Mouse (Mus musculus) heart, embryonic 14.5 days (tissue): ENCODE results near the gene Gje1. TPM values are rescaled to one million over a fixed set of nuclear protein-coding genes. Genes with fewer than 3 reads are reported as not detected.

Source experiments
- ATAC-seq: fragments of 200-750 bp; cut with Nextera tagmentation; 2 replicates; pipeline ENCODE4 v1.8.0; 2017; ENCODE audit warnings: low read depth, moderate TSS enrichment; ENCODE audit not compliant: insufficient number of reproducible peaks, insufficient read depth, low FRiP score
- H3K27ac ChIP-seq, 2 experiments: fragments of 200-500 bp in 1 of 2; fragments of 300-500 bp in 1 of 2; sonication (generic) in 1 of 2; replicated peaks in 1 of 2; 2 replicates each; pipeline ENCODE4 v1.5.1; 2012 to 2014; ENCODE audit warnings: low read depth in 2 of 2, low read length in 2 of 2, control low read depth in 1 of 2, mild to moderate bottlenecking in 1 of 2, mixed read lengths in 1 of 2; ENCODE audit not compliant: control insufficient read depth in 1 of 2, insufficient read depth in 1 of 2
- H3K27me3 ChIP-seq: fragments of 300-500 bp; sonication (generic); 2 replicates; pipeline ENCODE4 v1.6.1; 2014; ENCODE audit warnings: mild to moderate bottlenecking, low read length, control low read depth; ENCODE audit not compliant: control insufficient read depth, insufficient read depth
- H3K36me3 ChIP-seq: fragments of 300-500 bp; sonication (generic); 2 replicates; pipeline ENCODE4 v1.6.1; 2014; ENCODE audit warnings: mild to moderate bottlenecking, control low read depth, low read length, mixed read lengths; ENCODE audit not compliant: control insufficient read depth, insufficient read depth
- H3K4me1 ChIP-seq, 2 experiments: fragments of 200-500 bp in 1 of 2; fragments of 300-500 bp in 1 of 2; sonication (generic) in 1 of 2; 2 replicates each; pipeline ENCODE4 v1.6.1; 2012 to 2014; ENCODE audit warnings: low read length in 2 of 2, control low read depth in 1 of 2, mixed read lengths in 1 of 2; ENCODE audit not compliant: control insufficient read depth in 2 of 2, insufficient read depth in 2 of 2
- H3K4me2 ChIP-seq: fragments of 300-500 bp; sonication (generic); 2 replicates; pipeline ENCODE4 v1.6.1; 2014; ENCODE audit warnings: mild to moderate bottlenecking, low read length
- H3K4me3 ChIP-seq, 2 experiments: fragments of 200-500 bp in 1 of 2; fragments of 300-500 bp in 1 of 2; sonication (generic) in 1 of 2; 2 replicates each; pipeline ENCODE4 v1.5.1; 2012 to 2014; ENCODE audit warnings: low read length in 2 of 2, mild to moderate bottlenecking in 2 of 2, control low read depth in 1 of 2, low read depth in 1 of 2, moderate library complexity in 1 of 2; ENCODE audit not compliant: control insufficient read depth in 1 of 2, insufficient read depth in 1 of 2
- H3K9ac ChIP-seq: fragments of 300-500 bp; sonication (generic); 2 replicates; pipeline ENCODE4 v1.6.1; 2014; ENCODE audit warnings: mild to moderate bottlenecking, low read length
- H3K9me3 ChIP-seq: fragments of 300-500 bp; sonication (generic); 2 replicates; pipeline ENCODE4 v1.6.1; 2016; ENCODE audit warnings: low read length, control low read depth; ENCODE audit not compliant: control insufficient read depth
- WGBS: fragments of 180-500 bp; shearing (Covaris S2); extraction: QIAGEN DNeasy Blood & Tissue Kit; methylation state at CpG from one replicate; pipeline ENCODE4 v1.1.7; 2014; 5-methylcytosine and 5-hydroxymethylcytosine counted together
- polyA plus RNA-seq: library from polyadenylated mRNA; unstranded; fragments of >200 nt; fragmentation: Nextera tagmentation; extraction: Ambion mirVana; gene quantifications from 2 replicates; pipeline ENCODE4 v1.2.1, GENCODE M21; 2014

Gje1 gene
- polyA plus RNA-seq = not detected in 2 replicates

GRCm38 (mm10) chr10:14718114-14718513, at the start of gene Gje1:
Gene Gje1 (minus strand): TSS chr10:14718214.
- no peak within 1 kb of the TSS for H3K9ac ChIP-seq
- no peaks in the 10 kb centered on the region for H3K27me3 ChIP-seq
- WGBS = 48% methylated on average over 3 of the region's 3 CpGs
- no peak within 1 kb of the TSS for H3K4me2 ChIP-seq
- no peaks in the 10 kb centered on the region for H3K9me3 ChIP-seq
- no peaks in the 10 kb centered on the region for H3K4me1 ChIP-seq
- no peak within 1 kb of the TSS for H3K27ac ChIP-seq
- no peak within 1 kb of the TSS for H3K4me3 ChIP-seq
- no peaks in the 10 kb centered on the region for H3K36me3 ChIP-seq
- no peak for ATAC-seq

- H3K36me3 ChIP-seq = no peaks in the 10 kb centered on the region
- peak overlapping the region; percentile 88 for H3K4me2 ChIP-seq
- 25% methylated on average over 8 of the region's 8 CpGs for WGBS
- no peak overlapping the region for H3K27ac ChIP-seq
- no peak overlapping the region for H3K9ac ChIP-seq
- no peaks in the 10 kb centered on the region for H3K9me3 ChIP-seq
- H3K4me3 ChIP-seq = peak overlapping the region; percentile 44 to 45; a peak in 3 of 4 replicates
- peaks cover 9% of the 10 kb centered on the region for H3K27me3 ChIP-seq
- ATAC-seq = no peak
- peaks cover 0 to 7% of the 10 kb centered on the region in 2 experiments; a peak in 2 of 4 replicates for H3K4me1 ChIP-seq
These were observed 42.6 kb upstream of the Gje1 start for GRCm38 (mm10) chr10:14760618-14761017.

- Histone ChIP-seq H3K9me3 (no peaks in the 10 kb centered on the region), H3K4me2 (peak overlapping the region; percentile 88), H3K4me1 (peaks cover 0 to 7% of the 10 kb centered on the region in 2 experiments; a peak in 2 of 4 replicates), H3K27me3 (peaks cover 9% of the 10 kb centered on the region), H3K36me3 (no peaks in the 10 kb centered on the region), H3K9ac (peak overlapping the region; percentile 34; the same call in 1 of the 2 replicates), H3K27ac (no peak overlapping the region), H3K4me3 (peak overlapping the region; percentile 44 to 45)
- WGBS = 4% methylated on average over 35 of the region's 35 CpGs
- no peak for ATAC-seq
These were observed 41.9 kb upstream of the Gje1 start for GRCm38 (mm10) chr10:14759665-14760558.

GRCm38 (mm10) chr10:14734285-14734684, 16.3 kb upstream of the Gje1 start:
- Histone ChIP-seq H3K9me3 (no peaks in the 10 kb centered on the region), H3K4me1 (no peaks in the 10 kb centered on the region), H3K36me3 (no peaks in the 10 kb centered on the region), H3K27me3 (no peaks in the 10 kb centered on the region), H3K4me3 (no peak overlapping the region), H3K4me2 (no peak overlapping the region), H3K9ac (no peak overlapping the region), H3K27ac (no peak overlapping the region)
- WGBS = 4% methylated on average over 2 of the region's 2 CpGs
- ATAC-seq = no peak

GRCm38 (mm10) chr10:14725671-14726070, 7.7 kb upstream of the Gje1 start:
- Histone ChIP-seq H3K4me3 (no peak overlapping the region), H3K9me3 (no peaks in the 10 kb centered on the region), H3K36me3 (no peaks in the 10 kb centered on the region), H3K27ac (no peak overlapping the region), H3K4me1 (no peaks in the 10 kb centered on the region), H3K27me3 (no peaks in the 10 kb centered on the region), H3K9ac (no peak overlapping the region), H3K4me2 (no peak overlapping the region)
- no peak for ATAC-seq
- 40% methylated on average over 9 of the region's 9 CpGs for WGBS

GRCm38 (mm10) chr10:14705072-14706066, 12.6 kb downstream of the Gje1 start, which contains the start of the genes Vta1 and Nmbr:
Gene Vta1 (minus strand): TSS chr10:14705560.
Gene Nmbr (plus strand): TSS chr10:14705591.
- Histone ChIP-seq H3K4me1 (peaks cover 0 to 10% of the 10 kb centered on the region in 2 experiments; a peak in 2 of 4 replicates), H3K9ac (peak within 1 kb of the TSS; percentile 88), H3K4me3 (peak within 1 kb of the TSS; percentile 60 to 98), H3K9me3 (no peaks in the 10 kb centered on the region), H3K27me3 (no peaks in the 10 kb centered on the region), H3K4me2 (peak within 1 kb of the TSS; percentile 88), H3K36me3 (no peaks in the 10 kb centered on the region), H3K27ac (peak within 1 kb of the TSS; percentile 3 to 31; a peak in 3 of 4 replicates)
- peak; percentile 92 for ATAC-seq
- under 1% methylated on average over 50 of the region's 50 CpGs for WGBS

GRCm38 (mm10) chr10:14703830-14704420, 14.1 kb downstream of the Gje1 start:
- Histone ChIP-seq H3K36me3 (no peaks in the 10 kb centered on the region), H3K27me3 (no peaks in the 10 kb centered on the region), H3K4me2 (peak overlapping the region; percentile 88), H3K9ac (peak overlapping the region; percentile 88), H3K4me1 (peaks cover 0 to 10% of the 10 kb centered on the region in 2 experiments; a peak in 2 of 4 replicates), H3K9me3 (no peaks in the 10 kb centered on the region), H3K4me3 (peak overlapping the region in 1 of 2 experiments; percentile 98; a peak in 2 of 4 replicates), H3K27ac (no peak overlapping the region)
- ATAC-seq = no peak
- WGBS = 67% methylated on average over 4 of the region's 4 CpGs
